Mouse (Mus musculus): ENCODE data around the gene Thap4. TPM values are rescaled to one million over a fixed set of nuclear protein-coding genes. Genes with fewer than 3 reads are reported as not detected.
A peak's percentile ranks its signal among the peaks of the same experiment; 100 is the strongest.
"Not testable (repeated sequence)": the region's sequence is repeated elsewhere in the genome, so short reads cannot be mapped to it uniquely, and the experiment has no call there.

Thap4 gene
- total RNA-seq, 1 experiment from 2014 or later, result 26.2 TPM

GRCm38 (mm10) chr1:93693943-93694342 lies 60.7 kb downstream of the Thap4 start:
- ATAC-seq (replicated peaks; ENCODE audit: low read depth, poor library complexity, severe bottlenecking), result no peak

- ATAC-seq (replicated peaks; ENCODE audit: low read depth, poor library complexity, severe bottlenecking), result no peak
These were observed 61.2 kb downstream of the Thap4 start for GRCm38 (mm10) chr1:93693502-93693901.

DNA sequence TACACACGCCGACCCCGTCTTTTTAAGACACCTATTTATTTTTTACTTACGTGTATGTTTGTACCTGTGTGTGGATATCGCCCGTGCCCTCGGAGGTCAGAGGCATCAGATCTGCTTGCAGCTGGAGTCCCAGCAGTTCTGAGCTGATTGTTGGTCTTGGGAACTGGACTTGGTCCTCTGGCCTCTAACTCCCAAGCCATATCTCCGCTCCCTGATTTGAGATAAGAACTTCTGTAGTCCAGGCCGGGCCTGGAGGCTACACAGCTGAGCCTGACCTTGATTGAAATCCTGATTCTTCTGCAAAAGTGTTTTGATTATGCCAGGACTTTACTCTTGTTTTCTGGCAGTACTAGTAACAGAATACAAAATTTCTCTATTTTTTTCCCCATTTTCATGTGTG lies 61.9 kb downstream of the Thap4 start:
- ATAC-seq (replicated peaks; ENCODE audit: low read depth, poor library complexity, severe bottlenecking), result no peak

DNA sequence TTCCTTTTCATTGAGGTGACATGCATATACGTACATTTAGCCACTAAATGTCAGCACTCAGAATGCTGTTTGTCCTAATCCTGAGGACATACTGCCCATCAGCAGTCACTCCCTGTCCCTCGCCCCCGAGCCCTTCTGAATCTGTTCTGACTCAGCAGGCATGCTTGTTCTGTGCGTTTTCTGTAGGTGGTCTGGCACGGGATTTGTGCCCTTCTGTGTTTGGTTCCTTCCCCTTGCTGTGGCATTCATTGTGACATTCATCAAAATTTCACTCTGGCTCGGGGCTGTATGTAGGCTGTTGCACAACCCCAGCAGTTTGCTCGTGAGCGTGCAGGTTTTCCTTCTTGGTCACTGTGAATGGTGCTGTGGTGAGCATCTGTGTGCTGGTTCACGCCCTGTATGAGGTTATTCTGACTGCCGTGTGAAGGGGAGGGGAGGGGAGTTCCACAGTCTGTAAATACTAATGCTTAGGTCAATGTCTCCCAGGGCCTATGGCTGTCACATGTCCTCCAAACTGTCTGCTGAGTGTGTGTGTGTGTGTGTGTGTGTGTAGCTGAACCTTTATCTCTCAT lies 62.8 kb downstream of the Thap4 start:
- ATAC-seq (replicated peaks; ENCODE audit: low read depth, poor library complexity, severe bottlenecking), result peak; percentile 86

- ATAC-seq (replicated peaks; ENCODE audit: low read depth, poor library complexity, severe bottlenecking), result no peak
These were observed 63.6 kb downstream of the Thap4 start for GRCm38 (mm10) chr1:93691106-93691505.

GRCm38 (mm10) chr1:93689901-93690496 lies 64.7 kb downstream of the Thap4 start:
- ATAC-seq (replicated peaks; ENCODE audit: low read depth, poor library complexity, severe bottlenecking), result no peak

DNA sequence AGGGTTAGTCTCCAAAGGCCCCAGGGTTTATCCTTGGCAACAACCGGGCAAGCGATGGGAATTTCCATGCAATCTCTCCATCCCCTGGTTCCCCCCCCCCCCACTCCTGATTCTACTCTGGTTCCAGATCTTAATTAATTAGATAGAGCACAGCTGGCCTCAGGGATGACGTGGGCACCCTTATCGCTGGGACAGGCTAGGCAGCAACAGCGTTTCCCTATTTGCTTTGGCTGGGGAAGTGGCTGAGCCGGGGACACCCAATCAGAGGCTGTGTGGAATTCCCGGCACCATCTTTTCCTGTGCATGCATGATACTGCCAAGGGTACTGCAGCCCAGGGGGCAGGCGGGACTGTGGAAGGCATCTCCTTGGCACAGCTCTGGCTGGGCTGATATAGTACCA lies 66.5 kb downstream of the Thap4 start:
- ATAC-seq (replicated peaks; ENCODE audit: low read depth, poor library complexity, severe bottlenecking), result no peak

- no peak for ATAC-seq (replicated peaks; ENCODE audit: low read depth, poor library complexity, severe bottlenecking)
These were observed 67.7 kb downstream of the Thap4 start for GRCm38 (mm10) chr1:93686961-93687320.

DNA sequence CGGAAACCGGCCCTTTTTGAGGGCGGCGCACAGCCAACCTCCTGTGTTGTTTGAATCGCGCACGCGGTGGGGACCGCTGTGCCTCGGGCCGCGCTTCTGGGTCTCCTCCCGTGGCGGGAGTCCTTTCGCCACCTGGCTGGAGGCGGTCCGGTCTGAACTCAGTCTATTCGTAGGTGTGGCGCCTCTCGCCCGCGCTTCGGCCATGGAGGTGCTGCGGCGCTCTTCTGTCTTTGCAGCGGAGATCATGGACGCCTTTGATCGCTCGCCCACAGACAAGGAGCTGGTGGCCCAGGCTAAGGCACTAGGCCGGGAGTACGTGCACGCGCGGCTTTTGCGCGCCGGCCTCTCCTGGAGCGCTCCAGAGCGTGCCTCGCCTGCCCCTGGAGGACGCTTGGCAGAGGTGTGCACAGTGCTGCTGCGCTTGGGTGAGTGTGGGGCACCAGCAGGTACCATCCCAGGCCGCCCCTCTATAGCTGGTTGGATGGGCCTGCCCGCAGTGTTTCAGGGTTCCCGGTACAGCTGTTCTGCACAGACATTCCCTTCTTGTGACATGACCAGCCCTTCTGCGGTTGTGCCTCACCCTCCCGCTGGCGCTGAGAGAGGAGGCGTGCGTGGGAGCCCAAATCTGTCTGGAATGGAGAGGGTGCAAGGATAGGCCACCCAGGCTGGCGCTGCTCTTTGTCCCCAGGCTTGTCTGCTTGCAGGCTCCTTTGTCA lies 68.3 kb downstream of the Thap4 start:
- ATAC-seq (replicated peaks; ENCODE audit: low read depth, poor library complexity, severe bottlenecking), result peak; percentile 75

GRCm38 (mm10) chr1:93685401-93686244 lies 69.0 kb downstream of the Thap4 start, which contains the start of gene Bok:
Gene Bok (plus strand): TSS chr1:93685660.
- ATAC-seq (replicated peaks; ENCODE audit: low read depth, poor library complexity, severe bottlenecking), result peak; percentile 47

- ATAC-seq (replicated peaks; ENCODE audit: low read depth, poor library complexity, severe bottlenecking), result peak; percentile 71
These were observed 74.6 kb downstream of the Thap4 start for GRCm38 (mm10) chr1:93679889-93680568.

DNA sequence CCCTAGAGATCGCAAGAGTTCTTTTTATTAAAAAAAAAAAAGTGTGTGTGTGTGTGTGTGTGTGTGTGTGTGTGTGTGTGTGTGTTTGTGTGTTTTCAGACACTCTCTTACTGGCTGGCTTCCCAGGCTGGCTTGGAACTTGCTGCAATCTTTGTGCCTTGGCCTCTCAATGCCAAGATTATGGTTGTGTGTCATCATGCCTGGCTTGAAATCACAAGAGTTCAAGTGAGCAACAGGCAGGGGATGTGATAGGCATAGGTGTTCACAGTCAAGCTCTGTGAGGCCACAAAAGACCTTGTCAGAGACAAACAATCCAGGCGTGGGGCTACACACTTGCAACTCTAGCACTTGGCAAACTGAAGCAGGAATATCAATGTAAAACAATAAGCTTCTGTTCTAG lies 76.3 kb downstream of the Thap4 start:
- ATAC-seq (replicated peaks; ENCODE audit: low read depth, poor library complexity, severe bottlenecking), result no peak

- ATAC-seq (replicated peaks; ENCODE audit: low read depth, poor library complexity, severe bottlenecking), result no peak
These were observed 82.0 kb downstream of the Thap4 start for GRCm38 (mm10) chr1:93672682-93673081.

GRCm38 (mm10) chr1:93669941-93670340 lies 84.7 kb downstream of the Thap4 start:
- no peak for ATAC-seq (replicated peaks; ENCODE audit: low read depth, poor library complexity, severe bottlenecking)

GRCm38 (mm10) chr1:93668791-93669548 lies 85.7 kb downstream of the Thap4 start:
- ATAC-seq (replicated peaks; ENCODE audit: low read depth, poor library complexity, severe bottlenecking), result peak; percentile 95

- peak; percentile 62 for ATAC-seq (replicated peaks; ENCODE audit: low read depth, poor library complexity, severe bottlenecking)
These were observed 86.8 kb downstream of the Thap4 start for GRCm38 (mm10) chr1:93667760-93668400.

- not testable (repeated sequence) for ATAC-seq (replicated peaks; ENCODE audit: low read depth, poor library complexity, severe bottlenecking)
These were observed 96.1 kb downstream of the Thap4 start, which contains the start of gene Stk25 for GRCm38 (mm10) chr1:93658559-93658958. Gene Stk25 (minus strand): TSS chr1:93658659.

DNA sequence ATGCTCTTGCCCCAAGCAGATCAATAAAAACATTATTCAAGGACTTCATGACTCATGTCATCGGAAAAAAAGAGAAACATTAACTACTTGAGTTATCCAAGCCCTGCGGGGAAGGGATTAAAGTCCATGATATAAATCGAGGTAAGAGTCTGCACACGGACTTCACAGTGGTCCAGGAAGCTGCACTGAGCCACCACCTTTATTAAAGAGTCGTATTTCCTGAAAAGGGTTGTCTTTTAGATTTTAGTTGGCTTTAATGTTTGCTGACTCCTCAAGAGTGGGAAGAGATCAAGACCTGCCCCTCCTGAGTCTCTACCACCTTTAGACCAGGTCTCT lies 97.7 kb downstream of the Thap4 start:
- no peak for ATAC-seq (replicated peaks; ENCODE audit: low read depth, poor library complexity, severe bottlenecking)
